ENCODE assay signal across 16 mouse cellular contexts in genomic region chr3:79690111-79690651, GRCm38 (mm10). TPM values are rescaled to one million over a fixed set of nuclear protein-coding genes. Genes with fewer than 3 reads are reported as not detected.
DNase-seq lines count a peak whose midpoint lies in the region; TF ChIP-seq lines count a peak whose summit lies in the region.
"Had no signal": no experiment of that assay in that cellular context is flagged by ENCODE, and none has a peak within 500 bp of the region (broad histone marks: within the 10 kb centered on the region; RNA-seq: fewer than 3 reads in every experiment).

No protein-coding gene starts in this region.

- H3K4me1 ChIP-seq in heart, adult 2 months (ENCODE audit: control insufficient read depth, insufficient read depth, low read length) = no peaks in the 10 kb centered on the region; the same call in 1 of the 2 replicates
- H3K4me1 ChIP-seq: kidney, embryonic 15.5 days; limb, embryonic 12.5 days had no signal

- TF ChIP-seq EP300 in heart, adult 2 months (IDR thresholded peaks at IDR 0.05; ENCODE audit: insufficient read depth, low read depth, low read length) = peak; percentile 79

- DNase-seq in right cerebral cortex, postnatal 14 days = peak; percentile 16
- DNase-seq in right cerebral cortex, postnatal 36 days (ENCODE audit: low spot score in 2 of 2) = no peak
- peak; percentile 53 to 74 for DNase-seq in heart, adult 2 months
- DNase-seq in heart, postnatal 10 days = peak; percentile 72 to 85
- no peak for DNase-seq in adrenal gland, adult (ENCODE audit: inconsistent age in 2 of 2, low spot score in 1 of 2)
- no peak for DNase-seq in spleen, postnatal 36 days (ENCODE audit: low spot score in 2 of 2)
- DNase-seq in layer of hippocampus, adult 18-20 months (ENCODE audit: low spot score in 2 of 2) = no peak
- DNase-seq: adrenal gland, adult 2 months; cerebellum, postnatal 25 days; lung, adult 18-20 months; thymus, postnatal 36 days had no signal

- 38% methylated on average over 9 of the region's 9 CpGs for WGBS in heart, adult 2 months

- no peak overlapping the region for H3K4me3 ChIP-seq in heart, adult 2 months
- H3K4me3 ChIP-seq: kidney, embryonic 15.5 days; limb, embryonic 12.5 days; megakaryocyte, embryonic 14.5 days had no signal

- H3K27ac ChIP-seq in heart, adult 2 months = peak overlapping the region; percentile 82
- H3K27ac ChIP-seq: kidney, embryonic 15.5 days; limb, embryonic 12.5 days; stomach, postnatal 0 days had no signal

- no peaks in the 10 kb centered on the region for H3K79me2 ChIP-seq in heart, adult 2 months (replicated peaks; ENCODE audit: control insufficient read depth, insufficient read depth, low read length)

- no peaks in the 10 kb centered on the region for H3K36me3 ChIP-seq in heart, adult 2 months (ENCODE audit: control insufficient read depth, insufficient read depth, low read length)
- H3K36me3 ChIP-seq: kidney, embryonic 15.5 days; limb, embryonic 12.5 days had no signal

- no peak overlapping the region for H3K9ac ChIP-seq in heart, adult 2 months (ENCODE audit: low read depth, low read length)
- H3K9ac ChIP-seq: kidney, embryonic 15.5 days; limb, embryonic 12.5 days had no signal

- no peak for TF ChIP-seq CTCF in heart, adult 2 months (IDR thresholded peaks at IDR 0.05)

- H3K27me3 ChIP-seq in heart, adult 2 months (ENCODE audit: control insufficient read depth, insufficient read depth, low read length) = no peaks in the 10 kb centered on the region
- H3K27me3 ChIP-seq: CH12.LX; kidney, embryonic 15.5 days; limb, embryonic 12.5 days had no signal

- intact Hi-C loops in heart, adult 2 months (cut with DNase I) = no loop called here
- intact Hi-C loops in heart, postnatal 10 days (cut with DNase I) = no loop called here

- TF ChIP-seq POLR2A in heart, adult 2 months (IDR thresholded peaks at IDR 0.05; ENCODE audit: insufficient read depth, low read depth, low read length) = no peak

RNA-seq across cellular contexts. Expression of gene Rxfp1, which starts 47.5 kb away (rescaled TPM):
- total RNA-seq in heart, adult 2 months (2021) = 1 to 10 TPM; 1.2 to 1.3 TPM
- polyA plus RNA-seq in heart, adult 2 months (2012; rRNA removed) = 2.6 and 5.1 TPM in 2 replicates
- 1 to 10 TPM; 4.1 to 4.2 TPM for total RNA-seq in heart, postnatal 10 days (2021)
- 1 to 10 TPM; 6.5 to 8.4 TPM for total RNA-seq in layer of hippocampus, adult 18-20 months (2021)
- total RNA-seq: adrenal gland, adult 2 months had no signal
- polyA plus RNA-seq: adrenal gland, adult 2 months; stomach, postnatal 0 days had no signal

Comparison
In these comparisons a context has a peak if more than half of its experiments do, and no peak if none do; other contexts are left out.
1. DNase-seq: peak in right cerebral cortex, postnatal 14 days (single experiment), heart, adult 2 months (2 of 2) and heart, postnatal 10 days (2 of 2); none in right cerebral cortex, postnatal 36 days (0 of 2), adrenal gland, adult (0 of 2), spleen, postnatal 36 days (0 of 2) and layer of hippocampus, adult 18-20 months (0 of 2).